Mouse (Mus musculus) neural tube, embryonic 14.5 days (tissue): Measurements from ENCODE around the gene Tmem164. TPM values are rescaled to one million over a fixed set of nuclear protein-coding genes. Genes with fewer than 3 reads are reported as not detected.

Source experiments
- ATAC-seq: fragments of 200-750 bp; cut with Nextera tagmentation; 2 replicates; pipeline ENCODE4 v1.8.0; 2017; ENCODE audit warnings: low read depth, mild to moderate bottlenecking, moderate TSS enrichment, moderate library complexity
- H3K27ac ChIP-seq: fragments of 300-500 bp; sonication (generic); 2 replicates; pipeline ENCODE4 v1.5.1; 2014; ENCODE audit warnings: low read depth, mild to moderate bottlenecking, control low read depth, low read length, moderate library complexity, mixed read lengths
- H3K27me3 ChIP-seq: fragments of 300-500 bp; sonication (generic); 2 replicates; pipeline ENCODE4 v1.6.1; 2014; ENCODE audit warnings: low read length; ENCODE audit not compliant: control insufficient read depth, insufficient read depth
- H3K36me3 ChIP-seq: fragments of 300-500 bp; sonication (generic); 2 replicates; pipeline ENCODE4 v1.6.1; 2014; ENCODE audit warnings: low read length, mixed read lengths; ENCODE audit not compliant: control insufficient read depth, insufficient read depth
- H3K4me1 ChIP-seq: fragments of 300-500 bp; sonication (generic); 2 replicates; pipeline ENCODE4 v1.6.1; 2014; ENCODE audit warnings: low read length; ENCODE audit not compliant: control insufficient read depth, insufficient read depth
- H3K4me2 ChIP-seq: fragments of 300-500 bp; sonication (generic); 2 replicates; pipeline ENCODE4 v1.6.1; 2014; ENCODE audit warnings: mild to moderate bottlenecking, low read depth, low read length, control low read depth
- H3K4me3 ChIP-seq: fragments of 300-500 bp; sonication (generic); 2 replicates; pipeline ENCODE4 v1.5.1; 2014; ENCODE audit warnings: low read depth, low read length, control low read depth, mixed read lengths
- H3K9ac ChIP-seq: fragments of 300-500 bp; sonication (generic); replicated peaks from 2 replicates; pipeline ENCODE4 v1.6.1; 2014; ENCODE audit warnings: low read depth, mild to moderate bottlenecking, control low read depth, low read length, mixed read lengths
- H3K9me3 ChIP-seq: fragments of 300-500 bp; sonication (generic); 2 replicates; pipeline ENCODE4 v1.6.1; 2016; ENCODE audit warnings: low read length; ENCODE audit not compliant: control insufficient read depth
- WGBS: fragments of 180-500 bp; shearing (Covaris S2); extraction: QIAGEN DNeasy Blood & Tissue Kit; methylation state at CpG from one replicate; pipeline ENCODE4 v1.1.7; 2014; 5-methylcytosine and 5-hydroxymethylcytosine counted together
- polyA plus RNA-seq: library from polyadenylated mRNA; unstranded; fragments of >200 nt; fragmentation: Nextera tagmentation; extraction: Ambion mirVana; gene quantifications from 2 replicates; pipeline ENCODE4 v1.2.1, GENCODE M21; 2014

The Tmem164 gene
- polyA plus RNA-seq, 1 experiment from 2014 or later: 11.0 TPM

DNA sequence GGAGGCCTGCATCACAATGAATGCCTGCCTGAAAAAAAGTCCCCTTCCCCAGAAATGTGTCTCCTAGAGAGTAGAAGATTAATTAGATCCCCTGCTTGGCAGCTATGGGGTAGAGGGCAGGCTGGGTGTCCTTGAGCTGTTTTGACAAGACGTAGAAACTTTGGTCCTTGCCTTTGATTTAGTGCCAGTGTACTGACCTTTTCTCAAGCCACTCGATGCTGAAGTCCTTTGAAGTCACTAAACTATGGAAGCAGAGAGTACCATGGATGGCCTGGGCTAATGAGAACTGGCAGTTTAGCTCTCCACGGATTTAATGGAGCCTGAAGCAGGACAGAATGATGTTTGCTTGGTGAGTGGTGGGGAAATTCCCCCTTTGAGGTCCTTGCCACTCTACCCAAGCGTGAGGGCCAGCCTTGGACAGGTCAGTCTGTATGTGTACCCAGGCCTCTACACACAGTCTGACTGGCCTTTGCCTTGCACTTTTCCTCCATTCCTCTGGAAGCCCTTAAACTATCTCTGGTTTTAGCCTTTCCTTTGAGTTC, 112.9 kb downstream of the Tmem164 start:
- 53% methylated on average over 4 of the region's 4 CpGs for WGBS

DNA sequence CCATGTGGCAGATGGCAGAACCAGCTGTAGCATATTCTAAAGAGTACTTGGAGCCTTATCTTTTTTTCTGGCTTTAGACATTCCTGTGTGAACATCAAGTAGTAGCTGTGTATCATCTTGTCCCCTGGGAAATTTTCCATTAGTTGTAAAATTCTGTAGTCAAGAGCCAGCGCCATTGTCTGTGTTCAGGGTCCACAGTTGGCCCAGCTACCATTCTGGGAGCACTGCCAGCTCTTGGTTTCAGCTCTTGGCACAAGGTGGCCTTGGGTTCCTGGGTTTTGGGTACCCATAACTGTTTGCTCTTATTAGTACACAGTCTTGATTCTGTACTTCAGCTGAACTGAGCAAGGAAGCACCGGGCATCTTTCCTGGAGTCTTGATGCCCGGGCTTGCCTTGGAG, 123.4 kb downstream of the Tmem164 start:
- no peaks in the 10 kb centered on the region for H3K36me3 ChIP-seq
- H3K4me3 ChIP-seq: no peak overlapping the region
- H3K27me3 ChIP-seq: no peaks in the 10 kb centered on the region
- no peaks in the 10 kb centered on the region for H3K9me3 ChIP-seq
- no peak overlapping the region for H3K9ac ChIP-seq
- no peaks in the 10 kb centered on the region for H3K4me1 ChIP-seq
- H3K4me2 ChIP-seq: no peak overlapping the region
- 78% methylated on average over 3 of the region's 3 CpGs for WGBS
- peak; percentile 65 for ATAC-seq
- no peak overlapping the region for H3K27ac ChIP-seq

More for the DNA sequence above, 112.9 kb downstream of the Tmem164 start:
- no peaks in the 10 kb centered on the region for H3K4me1 ChIP-seq
- no peak overlapping the region for H3K9ac ChIP-seq
- no peak for ATAC-seq
- H3K27ac ChIP-seq: no peak overlapping the region
- H3K4me3 ChIP-seq: no peak overlapping the region
- no peak overlapping the region for H3K4me2 ChIP-seq
- H3K36me3 ChIP-seq: no peaks in the 10 kb centered on the region
- no peaks in the 10 kb centered on the region for H3K9me3 ChIP-seq
- H3K27me3 ChIP-seq: no peaks in the 10 kb centered on the region

DNA sequence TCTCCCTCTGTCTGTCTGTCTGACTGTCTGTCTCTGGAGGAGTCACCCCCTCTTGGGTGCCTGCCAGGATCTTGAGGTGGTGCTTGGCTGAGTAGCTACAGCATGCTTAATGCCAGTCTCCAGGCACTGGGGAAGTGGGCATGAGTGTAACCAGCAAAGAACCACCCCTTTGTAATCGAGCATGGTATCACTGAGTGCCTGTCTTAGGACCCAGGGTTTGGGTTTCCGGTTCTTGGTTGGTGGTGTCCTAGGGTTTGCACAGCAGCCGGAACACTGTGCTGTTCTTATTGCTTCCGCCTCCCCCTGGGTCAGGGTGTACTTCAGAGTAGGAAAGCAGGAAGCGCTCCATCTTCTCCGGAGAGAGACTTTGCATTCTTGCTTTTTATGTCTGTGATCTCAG, 124.9 kb downstream of the Tmem164 start:
- WGBS: 87% methylated on average over 6 of the region's 6 CpGs
- H3K4me2 ChIP-seq: no peak overlapping the region
- H3K27ac ChIP-seq: no peak overlapping the region
- no peak overlapping the region for H3K4me3 ChIP-seq
- ATAC-seq: no peak
- no peak overlapping the region for H3K9ac ChIP-seq
- no peaks in the 10 kb centered on the region for H3K36me3 ChIP-seq
- no peaks in the 10 kb centered on the region for H3K9me3 ChIP-seq
- no peaks in the 10 kb centered on the region for H3K4me1 ChIP-seq
- no peaks in the 10 kb centered on the region for H3K27me3 ChIP-seq

DNA sequence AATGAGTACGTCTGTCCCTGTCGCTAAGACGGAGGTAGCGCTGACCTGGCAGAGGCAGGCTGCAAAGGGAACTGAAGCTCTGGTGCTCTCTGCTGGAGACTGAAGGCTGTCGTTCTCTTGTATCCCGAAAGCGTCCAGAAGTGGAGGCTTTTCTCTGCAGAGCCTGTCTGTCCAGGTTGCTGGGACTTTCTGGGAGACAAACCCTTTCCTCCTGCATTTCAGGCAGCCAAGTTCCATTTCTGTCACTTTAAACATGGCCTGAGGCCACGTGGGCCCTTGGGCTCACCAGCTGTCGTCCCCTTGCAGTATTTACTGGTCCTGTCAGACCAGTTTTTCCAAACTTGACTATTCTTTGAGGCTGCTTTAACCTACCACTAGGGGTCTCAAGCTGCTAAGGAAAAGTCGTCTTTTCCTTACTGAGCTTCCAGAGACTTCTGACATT, 125.4 kb downstream of the Tmem164 start:
- H3K36me3 ChIP-seq: no peaks in the 10 kb centered on the region
- ATAC-seq: 0 out of 2 replicates have a peak, but pooled peaks have one; percentile 45
- no peaks in the 10 kb centered on the region for H3K27me3 ChIP-seq
- H3K9ac ChIP-seq: no peak overlapping the region
- H3K4me3 ChIP-seq: no peak overlapping the region
- H3K9me3 ChIP-seq: no peaks in the 10 kb centered on the region
- H3K4me1 ChIP-seq: no peaks in the 10 kb centered on the region
- WGBS: 45% methylated on average over 10 of the region's 10 CpGs
- H3K4me2 ChIP-seq: no peak overlapping the region
- H3K27ac ChIP-seq: no peak overlapping the region

DNA sequence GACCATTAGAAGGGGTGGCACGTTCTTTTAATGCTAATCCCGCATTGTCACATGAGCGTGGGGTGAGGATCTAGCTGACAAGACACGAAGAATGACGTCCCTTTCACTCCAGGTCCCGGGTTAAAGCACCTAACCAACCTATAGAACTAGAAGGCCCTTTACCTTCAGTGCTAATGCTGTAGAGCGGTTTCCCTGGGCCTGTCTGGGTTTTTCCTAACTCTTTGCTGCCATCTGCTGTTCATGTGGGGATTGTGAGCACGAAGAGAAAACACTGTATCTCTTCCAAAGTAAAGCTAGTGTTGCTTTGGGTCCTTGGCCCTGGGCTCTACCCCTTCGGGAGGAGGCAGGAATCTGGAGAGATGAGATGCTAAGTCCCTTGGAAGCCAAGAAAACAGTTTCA, 127.2 kb downstream of the Tmem164 start:
- peak; percentile 52; the same call in 1 of the 2 replicates for ATAC-seq
- H3K27me3 ChIP-seq: no peaks in the 10 kb centered on the region
- H3K4me2 ChIP-seq: no peak overlapping the region
- H3K4me3 ChIP-seq: no peak overlapping the region
- H3K27ac ChIP-seq: no peak overlapping the region
- WGBS: 48% methylated on average over 9 of the region's 9 CpGs
- H3K9ac ChIP-seq: no peak overlapping the region
- no peaks in the 10 kb centered on the region for H3K9me3 ChIP-seq
- no peaks in the 10 kb centered on the region for H3K4me1 ChIP-seq
- no peaks in the 10 kb centered on the region for H3K36me3 ChIP-seq

DNA sequence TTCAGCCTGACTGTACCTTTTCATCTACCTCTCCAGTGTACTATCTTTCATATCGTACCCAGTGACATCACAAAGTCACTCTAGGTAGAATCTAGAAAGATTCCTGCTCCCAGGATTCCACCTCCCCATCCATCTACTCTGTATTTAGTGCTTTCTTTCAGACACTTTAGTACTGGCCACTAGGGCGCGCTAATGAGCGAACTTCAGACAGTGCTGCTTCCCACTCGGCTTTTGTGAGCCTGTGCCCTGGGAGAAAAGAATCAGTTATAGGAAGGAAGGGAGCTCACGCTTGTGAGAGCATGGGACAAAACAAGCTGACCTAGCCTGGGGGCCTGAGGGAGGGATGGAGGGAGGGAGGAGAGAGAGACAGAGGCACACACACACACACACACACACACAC, 131.9 kb downstream of the Tmem164 start:
- Histone ChIP-seq H3K36me3 (no peaks in the 10 kb centered on the region), H3K9ac (no peak overlapping the region), H3K4me3 (no peak overlapping the region), H3K9me3 (no peaks in the 10 kb centered on the region), H3K4me1 (no peaks in the 10 kb centered on the region), H3K4me2 (no peak overlapping the region), H3K27ac (no peak overlapping the region), H3K27me3 (no peaks in the 10 kb centered on the region)
- 15% methylated on average over 6 of the region's 6 CpGs for WGBS
- no peak; the same call in 1 of the 2 replicates for ATAC-seq

DNA sequence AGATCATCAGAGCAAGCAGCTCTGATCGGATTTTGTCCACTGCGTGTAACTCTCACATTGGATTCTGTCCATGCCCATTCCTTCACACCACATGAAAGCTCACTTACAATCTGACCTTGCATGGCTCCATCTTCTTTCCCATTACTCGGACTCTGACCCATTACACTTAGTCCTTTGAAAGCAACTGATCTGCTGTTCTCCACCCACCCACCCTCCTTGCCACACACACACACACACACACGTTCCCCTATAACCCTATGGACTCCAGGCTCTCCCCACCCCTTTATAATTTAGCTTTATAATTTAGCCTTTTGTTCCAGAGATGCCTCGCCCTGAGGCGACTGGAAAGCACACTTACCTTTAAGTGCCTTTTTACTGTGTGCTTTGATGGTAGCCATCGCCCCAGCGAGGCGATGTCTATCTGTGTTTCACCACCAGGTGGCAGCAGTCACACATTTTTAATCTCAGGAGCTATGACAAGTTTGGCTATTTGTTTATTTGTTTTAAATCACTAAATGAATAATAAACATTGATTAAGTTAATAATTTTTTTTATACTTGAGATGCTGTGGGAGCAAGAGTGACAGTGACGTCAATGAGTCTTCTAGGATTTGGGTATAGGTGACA, 137.0 kb downstream of the Tmem164 start:
- Histone ChIP-seq H3K4me3 (no peak overlapping the region), H3K27ac (no peak overlapping the region), H3K27me3 (no peaks in the 10 kb centered on the region), H3K4me2 (no peak overlapping the region), H3K4me1 (no peaks in the 10 kb centered on the region), H3K9ac (no peak overlapping the region), H3K9me3 (no peaks in the 10 kb centered on the region), H3K36me3 (no peaks in the 10 kb centered on the region)
- WGBS: 42% methylated on average over 10 of the region's 10 CpGs
- peak; percentile 33 for ATAC-seq

DNA sequence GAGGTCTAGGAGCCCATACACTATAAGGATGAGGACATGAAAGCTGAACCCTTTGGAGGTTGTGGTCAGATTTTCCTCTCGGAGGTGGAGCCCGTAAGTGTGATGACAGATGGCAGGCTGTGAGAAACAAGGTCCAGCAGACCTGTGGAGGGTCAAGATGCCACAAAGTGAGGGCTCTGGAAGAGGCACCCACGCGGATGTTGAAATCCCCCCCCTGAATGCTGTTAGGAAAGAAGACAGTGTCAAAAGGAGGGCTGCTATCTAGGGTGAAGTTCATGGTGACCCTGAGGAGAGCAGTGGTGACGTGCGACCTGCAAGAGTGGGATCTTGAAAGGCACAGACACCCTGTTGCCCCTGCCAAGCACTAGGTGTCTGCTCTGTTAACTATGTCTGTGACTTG, 140.0 kb downstream of the Tmem164 start:
- H3K9me3 ChIP-seq: no peaks in the 10 kb centered on the region
- H3K4me1 ChIP-seq: no peaks in the 10 kb centered on the region
- peak; percentile 33; the same call in 1 of the 2 replicates for ATAC-seq
- no peak overlapping the region for H3K4me3 ChIP-seq
- WGBS: 81% methylated on average over 6 of the region's 6 CpGs
- H3K36me3 ChIP-seq: no peaks in the 10 kb centered on the region
- no peaks in the 10 kb centered on the region for H3K27me3 ChIP-seq
- H3K27ac ChIP-seq: no peak overlapping the region
- no peak overlapping the region for H3K9ac ChIP-seq
- no peak overlapping the region for H3K4me2 ChIP-seq

DNA sequence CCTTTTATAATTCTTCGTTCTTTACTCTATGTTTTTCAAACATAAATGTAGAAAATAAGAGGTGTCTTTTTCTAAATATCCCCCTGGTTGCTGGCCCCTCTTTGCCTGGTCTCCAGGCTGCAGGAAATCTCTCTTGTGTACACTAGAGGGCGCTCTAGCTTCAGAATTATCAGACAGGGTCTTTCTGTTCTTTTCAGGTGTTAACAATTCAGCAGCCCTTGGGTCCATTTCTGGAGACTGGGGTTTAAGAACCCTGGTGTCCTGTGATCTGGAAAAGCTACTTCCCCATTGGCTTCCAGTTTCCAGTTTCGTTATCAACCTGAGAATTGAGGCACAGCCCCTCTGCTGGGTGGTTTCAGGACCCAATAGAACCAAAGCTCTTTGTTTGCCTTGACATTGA, 140.6 kb downstream of the Tmem164 start:
- no peaks in the 10 kb centered on the region for H3K36me3 ChIP-seq
- no peaks in the 10 kb centered on the region for H3K9me3 ChIP-seq
- no peaks in the 10 kb centered on the region for H3K27me3 ChIP-seq
- WGBS: 40% methylated on average over 3 of the region's 3 CpGs
- H3K4me2 ChIP-seq: no peak overlapping the region
- peak; percentile 42; the same call in 1 of the 2 replicates for ATAC-seq
- no peak overlapping the region for H3K27ac ChIP-seq
- no peak overlapping the region for H3K9ac ChIP-seq
- H3K4me3 ChIP-seq: no peak overlapping the region
- no peaks in the 10 kb centered on the region for H3K4me1 ChIP-seq
